Comparison of ENCODE assay signal across 10 mouse cellular contexts in the genomic region with DNA sequence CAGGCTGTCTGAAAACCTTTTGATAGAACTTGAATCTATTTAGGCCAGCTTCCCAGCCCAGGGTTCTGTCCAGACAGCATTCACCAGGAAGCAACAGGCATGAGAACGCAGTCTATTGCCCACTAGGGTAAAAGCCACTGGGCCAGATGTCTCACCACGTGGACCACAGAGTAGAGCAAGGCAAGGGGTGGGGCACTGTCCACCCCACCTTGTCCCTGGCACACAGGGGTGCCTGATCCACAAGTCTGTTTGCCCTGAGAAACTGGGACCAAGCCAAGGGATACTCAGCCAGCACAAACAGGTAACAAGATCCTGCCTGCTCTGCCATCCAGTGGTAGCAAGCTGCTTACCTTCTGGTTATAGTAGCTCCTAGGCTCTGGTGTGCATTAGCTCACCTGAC.
DNase-seq lines count a peak whose midpoint lies in the region; ATAC-seq lines count a peak whose summit lies in the region.
"Had no signal": no experiment of that assay in that cellular context is flagged by ENCODE, and none has a peak within 500 bp of the region (broad histone marks: within the 10 kb centered on the region; RNA-seq: fewer than 3 reads in every experiment).

No protein-coding gene starts in this region.

- no peaks in the 10 kb centered on the region for H3K36me3 ChIP-seq in liver, embryonic 12.5 days
- H3K36me3 ChIP-seq: midbrain, embryonic 12.5 days had no signal

- no peaks in the 10 kb centered on the region for H3K27me3 ChIP-seq in liver, embryonic 12.5 days (replicated peaks)
- H3K27me3 ChIP-seq: midbrain, embryonic 12.5 days had no signal

- no peak for ATAC-seq in liver, embryonic 12.5 days
- ATAC-seq in erythroblast, adult 5-6 weeks (replicated peaks; ENCODE audit: low FRiP score, poor library complexity, severe bottlenecking), result no peak
- no peak for ATAC-seq in monocyte, adult 5-6 weeks (replicated peaks; ENCODE audit: insufficient number of reproducible peaks, low FRiP score, low TSS enrichment, poor library complexity, severe bottlenecking)

- DNase-seq in liver, result peak; percentile 1
- peak; percentile 77 for DNase-seq in gastrocnemius, postnatal 14 days
- DNase-seq in kidney, postnatal 14 days, result peak; percentile 81
- peak; percentile 87 for DNase-seq in urinary bladder, postnatal 14 days (ENCODE audit: low spot score)
- DNase-seq in natural killer cell, adult 2 months (ENCODE audit: low spot score in 2 of 2), result no peak
- DNase-seq: thymus, adult 18-20 months had no signal

- no peaks in the 10 kb centered on the region for H3K4me1 ChIP-seq in liver, embryonic 12.5 days
- H3K4me1 ChIP-seq: midbrain, embryonic 12.5 days had no signal

- H3K4me3 ChIP-seq in liver, embryonic 12.5 days, result no peak overlapping the region
- H3K4me3 ChIP-seq: midbrain, embryonic 12.5 days had no signal

- no peak overlapping the region for H3K9ac ChIP-seq in liver, embryonic 12.5 days
- H3K9ac ChIP-seq: midbrain, embryonic 12.5 days had no signal

- H3K9me3 ChIP-seq in liver, embryonic 12.5 days (replicated peaks), result peaks cover 9% of the 10 kb centered on the region
- H3K9me3 ChIP-seq: midbrain, embryonic 12.5 days had no signal

- H3K4me2 ChIP-seq in liver, embryonic 12.5 days, result no peak overlapping the region
- H3K4me2 ChIP-seq: midbrain, embryonic 12.5 days had no signal

- H3K27ac ChIP-seq in liver, embryonic 12.5 days, result no peak overlapping the region
- H3K27ac ChIP-seq: midbrain, embryonic 12.5 days had no signal

- WGBS in liver, embryonic 12.5 days (ENCODE audit: insufficient replicate concordance), result 54% methylated on average over 2 of the region's 2 CpGs

- intact Hi-C loops in gastrocnemius, postnatal 14 days (cut with DNase I; ENCODE audit: low total_unique reads), result no loop called here

Comparison
In these comparisons a context has a peak if more than half of its experiments do, and no peak if none do; other contexts are left out.
1. DNase-seq: peak in liver (single experiment), gastrocnemius, postnatal 14 days (single experiment), kidney, postnatal 14 days (single experiment) and urinary bladder, postnatal 14 days (single experiment); none in natural killer cell, adult 2 months (0 of 2).